Mouse (Mus musculus) embryonic facial prominence, embryonic 15.5 days (tissue): Measurements from ENCODE around the gene Nfkbie. TPM values are rescaled to one million over a fixed set of nuclear protein-coding genes. Genes with fewer than 3 reads are reported as not detected.

ENCODE experiments used
- ATAC-seq: fragments of 200-750 bp; cut with Nextera tagmentation; 2 replicates; pipeline ENCODE4 v1.8.0; 2017; ENCODE audit warnings: low read depth, moderate TSS enrichment; ENCODE audit not compliant: insufficient number of reproducible peaks, low FRiP score, low TSS enrichment
- H3K27ac ChIP-seq: fragments of 300-500 bp; sonication (generic); replicated peaks from 2 replicates; pipeline ENCODE4 v1.5.1; 2015; ENCODE audit warnings: mild to moderate bottlenecking, inconsistent platforms
- H3K27me3 ChIP-seq: fragments of 300-500 bp; sonication (generic); 2 replicates; pipeline ENCODE4 v1.6.1; 2015; ENCODE audit warnings: inconsistent platforms
- H3K36me3 ChIP-seq: fragments of 300-500 bp; sonication (generic); 2 replicates; pipeline ENCODE4 v1.6.1; 2015; ENCODE audit warnings: mild to moderate bottlenecking, inconsistent platforms
- H3K4me1 ChIP-seq: fragments of 300-500 bp; sonication (generic); 2 replicates; pipeline ENCODE4 v1.6.1; 2015; ENCODE audit warnings: inconsistent platforms
- H3K4me2 ChIP-seq: fragments of 300-500 bp; sonication (generic); replicated peaks from 2 replicates; pipeline ENCODE4 v1.6.1; 2015; ENCODE audit warnings: mild to moderate bottlenecking, inconsistent platforms
- H3K4me3 ChIP-seq: fragments of 300-500 bp; sonication (generic); replicated peaks from 2 replicates; pipeline ENCODE4 v1.5.1; 2015; ENCODE audit warnings: mild to moderate bottlenecking, inconsistent platforms
- H3K9ac ChIP-seq: fragments of 300-500 bp; sonication (generic); 2 replicates; pipeline ENCODE4 v1.6.1; 2015; ENCODE audit warnings: inconsistent platforms
- H3K9me3 ChIP-seq: fragments of 300-500 bp; sonication (generic); replicated peaks from 2 replicates; pipeline ENCODE4 v1.6.1; 2016; ENCODE audit warnings: inconsistent platforms
- whole genome bisulfite sequencing: fragments of 180-500 bp; shearing (Covaris S2); methylation state at CpG from one replicate; pipeline ENCODE4 v1.1.7; 2015; 5-methylcytosine and 5-hydroxymethylcytosine counted together
- polyA plus RNA-seq: library from polyadenylated mRNA; unstranded; fragments of >200 nt; fragmentation: Nextera tagmentation; extraction: Ambion mirVana; gene quantifications from 2 replicates; pipeline ENCODE4 v1.2.1, GENCODE M21; 2015

Gene Nfkbie
- polyA plus RNA-seq, 1 experiment from 2014 or later, result 6.3 TPM

DNA sequence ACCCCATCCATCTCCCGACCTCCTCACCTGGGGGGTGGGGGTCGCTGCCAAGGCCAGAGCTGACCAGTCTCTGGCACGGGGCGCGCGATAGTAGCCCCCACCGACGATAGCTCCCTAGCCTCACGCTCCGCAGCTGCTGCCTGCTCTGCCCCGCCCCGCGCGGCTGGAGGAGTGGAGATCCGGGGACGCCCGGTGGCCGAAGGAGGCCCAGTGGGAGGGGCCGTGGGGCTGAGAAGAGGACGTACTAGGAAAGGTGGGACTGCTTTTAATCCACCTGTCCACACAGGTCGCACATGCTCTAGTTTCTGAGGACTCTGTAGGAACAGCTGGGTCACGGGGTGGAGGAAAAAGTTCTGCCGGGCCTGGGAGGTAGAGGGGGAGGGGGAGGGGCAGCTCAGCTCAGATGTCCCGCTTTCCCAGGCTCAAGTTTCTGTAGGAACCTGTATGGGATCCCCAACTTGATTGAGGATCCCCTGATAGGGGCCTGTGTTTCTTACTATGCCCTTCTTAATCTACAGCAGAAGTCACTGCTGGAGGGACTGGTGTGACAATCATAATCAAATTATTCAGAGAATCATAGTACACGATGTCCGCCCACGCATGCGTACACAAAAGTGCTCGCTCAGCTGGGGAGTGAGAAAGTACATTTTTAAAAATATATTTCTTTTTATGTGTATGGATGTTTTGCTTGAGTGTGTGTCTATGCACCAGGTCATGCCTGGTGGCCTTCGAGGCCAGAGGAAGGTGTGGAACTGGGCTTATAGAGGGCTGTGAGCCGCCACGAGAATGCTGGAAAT is 44.1 kb downstream of the Nfkbie start, which contains the start of gene Slc29a1:
Gene Slc29a1, minus strand, starts transcription at position 161 of the 797 bp plus-strand sequence.
- H3K27ac ChIP-seq, result no peak within 1 kb of the TSS
- 0 out of 2 replicates have a peak, but pooled peaks have one; percentile 16 for ATAC-seq

DNA sequence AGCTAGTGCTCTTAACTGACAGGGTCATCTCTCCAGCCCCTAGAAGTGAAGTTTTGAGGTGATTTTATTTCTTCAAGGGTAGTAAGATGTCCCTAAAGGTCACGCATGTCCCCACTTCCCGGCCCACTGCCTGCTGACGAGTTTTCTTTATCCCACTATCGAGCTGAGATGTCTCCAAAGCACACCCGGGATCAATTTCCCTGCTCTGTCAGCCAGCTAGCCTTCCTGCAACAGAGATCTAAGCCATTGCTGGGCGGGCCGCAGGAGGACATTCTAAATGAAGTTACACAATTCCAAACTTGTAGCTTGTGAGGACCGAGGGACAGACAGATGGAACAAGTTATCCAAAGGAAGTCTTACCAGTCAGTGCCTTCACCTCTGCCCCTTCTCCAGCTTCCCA is 44.8 kb downstream of the Nfkbie start:
- Histone ChIP-seq H3K4me2 (no peak overlapping the region), H3K27ac (no peak overlapping the region), H3K9me3 (no peaks in the 10 kb centered on the region), H3K4me1 (peaks cover 44% of the 10 kb centered on the region), H3K4me3 (no peak overlapping the region), H3K36me3 (no peaks in the 10 kb centered on the region), H3K27me3 (peaks cover 16% of the 10 kb centered on the region), H3K9ac (no peak overlapping the region)
- no peak for ATAC-seq
- WGBS, result 31% methylated on average over 8 of the region's 8 CpGs

More for the DNA sequence above, 44.1 kb downstream of the Nfkbie start, which contains the start of gene Slc29a1:
- Histone ChIP-seq H3K4me3 (peak within 1 kb of the TSS; percentile 29), H3K27me3 (peaks cover 16% of the 10 kb centered on the region), H3K4me1 (peaks cover 51% of the 10 kb centered on the region), H3K4me2 (peak within 1 kb of the TSS; percentile 62), H3K9me3 (no peaks in the 10 kb centered on the region), H3K36me3 (no peaks in the 10 kb centered on the region), H3K9ac (no peak within 1 kb of the TSS; the same call in 1 of the 2 replicates)
- 13% methylated on average over 32 of the region's 32 CpGs for WGBS

DNA sequence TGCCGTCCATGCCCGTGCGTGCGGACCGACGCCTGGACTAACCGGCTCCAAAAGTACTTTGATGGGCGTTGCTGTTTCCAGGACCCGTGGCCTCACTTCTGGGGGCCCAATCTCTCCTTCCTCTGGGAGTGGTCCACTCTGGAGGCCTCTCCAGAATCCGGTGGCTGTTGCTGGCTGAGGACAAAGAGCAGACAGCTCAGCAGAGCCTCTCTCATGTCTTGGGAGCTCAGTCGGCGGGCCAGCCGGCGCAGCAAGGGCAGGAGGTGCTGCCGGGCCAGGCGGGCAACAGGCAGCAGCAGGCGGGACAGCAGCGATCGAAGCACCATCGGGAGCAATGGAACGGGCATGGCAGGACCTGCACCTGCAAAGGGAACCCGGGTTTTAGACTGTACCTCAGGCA is 45.8 kb downstream of the Nfkbie start:
- Histone ChIP-seq H3K9me3 (no peaks in the 10 kb centered on the region), H3K4me2 (no peak overlapping the region), H3K4me1 (peaks cover 35% of the 10 kb centered on the region), H3K9ac (no peak overlapping the region), H3K27ac (peak overlapping the region; percentile 11; the same call in 1 of the 2 replicates), H3K36me3 (no peaks in the 10 kb centered on the region), H3K27me3 (peaks cover 16% of the 10 kb centered on the region), H3K4me3 (peak overlapping the region; percentile 10; the same call in 1 of the 2 replicates)
- no peak for ATAC-seq
- WGBS, result 18% methylated on average over 22 of the region's 22 CpGs

DNA sequence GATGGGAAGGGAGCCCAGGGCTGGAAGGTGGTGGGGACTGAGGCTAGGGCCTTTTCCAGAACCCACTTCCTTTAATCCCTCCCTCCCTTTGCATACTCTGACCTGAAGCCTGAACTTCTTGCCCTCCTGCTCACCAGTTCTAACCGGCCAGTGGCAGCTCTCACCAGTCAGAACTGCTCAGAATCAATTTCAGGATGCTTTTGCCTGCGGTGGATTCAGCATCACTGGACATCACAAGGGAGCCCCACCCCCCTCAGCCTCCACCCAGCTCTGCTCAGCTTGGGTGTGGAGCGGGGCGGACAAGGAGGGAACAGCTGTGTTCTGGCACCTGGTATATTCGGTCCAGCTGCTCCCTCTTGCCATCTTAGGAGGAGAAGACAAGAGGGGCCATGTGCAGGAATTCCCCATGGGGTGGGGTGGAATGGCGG is 46.4 kb downstream of the Nfkbie start, which contains the start of gene Mymx:
Gene Mymx, minus strand, starts transcription at position 226 of the 428 bp plus-strand sequence.
- peak; percentile 71; the same call in 1 of the 2 replicates for ATAC-seq
- peak within 1 kb of the TSS; percentile 11; the same call in 1 of the 2 replicates for H3K27ac ChIP-seq
- peak within 1 kb of the TSS; percentile 10; the same call in 1 of the 2 replicates for H3K4me3 ChIP-seq
- WGBS, result 31% methylated on average over 6 of the region's 6 CpGs
- H3K9me3 ChIP-seq, result no peaks in the 10 kb centered on the region
- H3K27me3 ChIP-seq, result peaks cover 16% of the 10 kb centered on the region
- H3K36me3 ChIP-seq, result no peaks in the 10 kb centered on the region
- H3K9ac ChIP-seq, result no peak within 1 kb of the TSS
- H3K4me1 ChIP-seq, result peaks cover 29% of the 10 kb centered on the region
- H3K4me2 ChIP-seq, result no peak within 1 kb of the TSS

DNA sequence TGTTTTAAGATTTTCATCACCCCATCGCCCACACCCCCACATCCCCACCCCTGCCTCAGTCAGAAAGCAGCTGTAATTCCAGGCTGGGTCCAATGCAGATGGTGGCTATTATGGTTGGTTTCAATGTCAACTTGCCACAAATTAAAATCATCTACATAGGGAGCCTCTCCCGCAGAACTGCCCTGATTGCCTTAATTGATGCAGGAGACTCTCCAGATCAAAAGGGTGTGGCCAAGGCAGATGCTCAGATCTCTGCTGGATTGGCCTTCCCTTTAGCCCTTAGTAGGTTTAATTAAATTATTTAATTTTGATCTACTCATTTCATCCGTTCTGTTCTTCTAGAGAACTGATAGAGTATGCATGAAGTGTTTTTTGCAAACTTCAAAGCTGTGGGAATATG is 47.5 kb downstream of the Nfkbie start:
- 49% methylated on average over 3 of the region's 3 CpGs for WGBS
- H3K4me1 ChIP-seq, result peaks cover 25% of the 10 kb centered on the region

DNA sequence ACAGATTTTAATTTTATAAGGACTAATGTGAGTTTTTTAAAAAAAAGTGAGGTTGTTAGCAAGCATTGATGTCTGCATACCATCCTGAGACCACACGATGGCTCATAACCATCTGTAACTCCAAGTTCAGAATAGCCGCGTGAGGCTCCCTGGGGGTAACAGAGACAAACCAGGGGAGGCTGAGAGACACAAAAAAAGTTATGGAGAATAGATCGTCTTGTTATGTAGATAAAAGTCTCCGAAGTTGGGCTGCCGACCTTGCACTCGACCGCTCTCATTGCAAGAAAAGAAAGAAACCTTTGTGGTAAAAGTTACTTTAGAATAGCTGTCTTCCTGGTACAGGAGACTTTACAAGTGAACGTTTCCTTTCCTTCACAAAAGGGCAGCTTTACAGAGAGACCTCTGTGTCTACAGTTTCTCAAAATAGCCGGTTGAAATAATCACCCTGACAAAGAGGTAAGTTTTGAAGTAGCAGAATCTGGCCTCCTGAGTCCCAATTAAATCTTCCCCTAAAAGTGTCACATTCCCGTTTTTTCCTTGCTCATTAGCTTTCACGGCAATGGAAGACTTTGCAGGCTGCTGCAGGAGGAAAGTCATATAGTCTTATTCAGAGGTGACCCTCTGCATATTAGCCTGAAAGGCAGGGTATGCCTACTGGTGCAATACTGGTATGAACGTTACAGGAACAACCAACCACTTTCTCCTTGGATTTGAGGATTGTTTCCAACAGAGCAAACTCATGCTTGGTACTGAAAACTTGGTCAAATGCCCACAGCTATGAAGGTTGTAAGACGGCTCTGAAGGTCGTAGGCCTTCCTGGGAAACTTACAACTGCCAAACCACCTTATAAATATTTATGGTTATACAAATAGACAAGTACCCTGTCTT is 51.7 kb downstream of the Nfkbie start:
- H3K27me3 ChIP-seq, result no peaks in the 10 kb centered on the region
- ATAC-seq, result no peak
- no peak overlapping the region for H3K9ac ChIP-seq
- 68% methylated on average over 15 of the region's 15 CpGs for WGBS
- H3K4me1 ChIP-seq, result 0 out of 2 replicates have a peak, but pooled peaks cover 7% of the 10 kb centered on the region
- no peaks in the 10 kb centered on the region for H3K36me3 ChIP-seq
- H3K4me3 ChIP-seq, result no peak overlapping the region
- H3K4me2 ChIP-seq, result no peak overlapping the region
- no peak overlapping the region for H3K27ac ChIP-seq
- H3K9me3 ChIP-seq, result no peaks in the 10 kb centered on the region

More for the DNA sequence above, 47.5 kb downstream of the Nfkbie start:
- Histone ChIP-seq H3K27me3 (peaks cover 16% of the 10 kb centered on the region), H3K4me3 (no peak overlapping the region), H3K36me3 (no peaks in the 10 kb centered on the region), H3K4me2 (no peak overlapping the region), H3K27ac (no peak overlapping the region), H3K9ac (no peak overlapping the region), H3K9me3 (no peaks in the 10 kb centered on the region)
- no peak for ATAC-seq

DNA sequence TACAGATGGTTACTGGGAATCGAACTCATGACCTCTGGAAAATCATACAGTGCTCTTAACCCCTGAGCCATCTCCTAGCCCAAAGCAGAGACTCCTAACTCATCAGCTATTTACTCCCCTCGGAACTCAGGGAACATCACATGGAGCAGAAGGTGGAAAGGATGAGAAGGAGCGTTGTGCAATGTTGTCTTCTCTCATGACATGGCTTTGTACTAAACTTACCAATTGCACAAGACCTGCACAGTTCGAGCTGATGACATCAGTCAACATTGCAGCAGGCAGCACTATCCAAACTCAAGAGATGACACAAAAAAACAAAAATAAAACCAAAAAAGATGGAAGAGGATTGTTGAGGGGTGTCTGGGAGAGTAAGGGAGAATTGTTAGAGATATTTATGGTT is 52.9 kb downstream of the Nfkbie start:
- WGBS, result 89% methylated on average over 4 of the region's 4 CpGs
- Histone ChIP-seq H3K27me3 (no peaks in the 10 kb centered on the region), H3K4me3 (no peak overlapping the region), H3K27ac (no peak overlapping the region), H3K9ac (no peak overlapping the region), H3K9me3 (no peaks in the 10 kb centered on the region), H3K4me1 (0 out of 2 replicates have a peak, but pooled peaks cover 7% of the 10 kb centered on the region), H3K36me3 (no peaks in the 10 kb centered on the region), H3K4me2 (no peak overlapping the region)
- no peak for ATAC-seq

DNA sequence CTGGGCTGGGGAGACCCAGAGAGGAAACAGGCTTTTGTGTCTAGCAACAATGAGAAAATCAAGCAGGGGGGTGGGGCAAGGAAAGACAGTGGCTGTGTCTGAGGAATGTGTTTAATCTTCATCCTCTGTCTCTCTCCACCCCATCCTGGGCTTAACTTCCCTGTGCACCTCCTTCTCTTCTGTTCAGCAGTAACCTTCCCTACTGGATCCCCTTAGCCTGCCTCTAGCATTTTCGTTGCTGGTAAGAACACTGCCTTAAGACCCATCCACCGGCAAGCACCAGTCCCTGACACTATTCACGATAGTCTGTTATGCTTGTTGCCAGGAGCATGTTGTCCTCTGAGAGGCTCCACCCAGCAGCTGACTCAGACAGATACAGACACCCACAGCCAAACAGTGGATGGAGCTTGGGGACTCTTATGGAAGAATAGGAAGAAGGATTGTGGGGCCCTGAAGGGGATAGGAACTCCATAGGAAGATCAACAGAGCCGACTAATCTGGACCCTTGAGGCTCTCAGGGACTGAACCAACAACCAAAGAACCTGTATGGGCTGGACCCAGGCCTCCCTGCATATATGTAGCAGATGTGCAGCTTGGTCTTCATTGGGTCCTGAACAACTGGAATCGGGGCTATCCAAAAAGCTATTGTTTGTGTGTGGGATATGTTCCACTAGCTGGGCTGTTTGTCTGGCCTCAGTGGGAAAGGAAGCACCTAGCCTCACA is 54.8 kb downstream of the Nfkbie start:
- no peak overlapping the region for H3K4me3 ChIP-seq
- H3K4me2 ChIP-seq, result no peak overlapping the region
- H3K27ac ChIP-seq, result peak overlapping the region; percentile 40
- H3K9ac ChIP-seq, result no peak overlapping the region
- no peaks in the 10 kb centered on the region for H3K9me3 ChIP-seq
- ATAC-seq, result peak; percentile 29; the same call in 1 of the 2 replicates
- H3K27me3 ChIP-seq, result no peaks in the 10 kb centered on the region
- H3K4me1 ChIP-seq, result 0 out of 2 replicates have a peak, but pooled peaks cover 7% of the 10 kb centered on the region
- 22% methylated on average over 5 of the region's 5 CpGs for WGBS
- H3K36me3 ChIP-seq, result no peaks in the 10 kb centered on the region

DNA sequence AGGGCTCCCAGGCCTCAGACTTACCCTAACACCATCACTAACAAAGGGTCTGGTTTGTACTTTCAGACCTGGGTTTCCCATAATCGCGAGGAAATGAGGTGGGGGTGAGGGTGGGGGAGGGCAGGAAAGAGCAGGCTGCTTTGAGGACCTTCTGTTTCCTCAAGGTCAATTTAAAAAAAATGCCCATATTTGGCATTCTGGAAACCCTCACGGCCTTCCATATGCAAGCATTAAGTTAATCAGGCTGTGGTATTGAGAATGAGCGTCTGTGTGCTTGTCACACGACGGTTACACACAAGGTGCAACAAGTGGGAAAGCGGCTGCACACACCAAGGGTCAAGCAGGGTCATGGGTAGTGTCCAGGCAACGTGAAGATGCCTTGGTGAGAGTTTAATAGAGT is 56.5 kb downstream of the Nfkbie start:
- Histone ChIP-seq H3K27me3 (no peaks in the 10 kb centered on the region), H3K4me3 (no peak overlapping the region), H3K9ac (no peak overlapping the region), H3K27ac (no peak overlapping the region), H3K4me2 (no peak overlapping the region), H3K4me1 (0 out of 2 replicates have a peak, but pooled peaks cover 12% of the 10 kb centered on the region), H3K9me3 (no peaks in the 10 kb centered on the region), H3K36me3 (no peaks in the 10 kb centered on the region)
- no peak for ATAC-seq
- 75% methylated on average over 8 of the region's 8 CpGs for WGBS
